Mouse (Mus musculus): ENCODE results near the gene Gm26992. TPM values are rescaled to one million over a fixed set of nuclear protein-coding genes. Genes with fewer than 3 reads are reported as not detected.

Gm26992 gene
- polyA plus RNA-seq (2014; fragmentation: Nextera tagmentation; extraction: Ambion mirVana): not detected in 2 replicates

- Histone ChIP-seq H3K36me3 (ENCODE audit: control insufficient read depth, insufficient read depth, low read length) (no peaks in the 10 kb centered on the region), H3K27ac (replicated peaks; ENCODE audit: low read depth, low read length) (no peak within 1 kb of the TSS), H3K27me3 (ENCODE audit: control insufficient read depth, insufficient read depth, low read length) (peaks cover 16% of the 10 kb centered on the region; the same call in 1 of the 2 replicates), H3K9ac (replicated peaks; ENCODE audit: low read length) (no peak within 1 kb of the TSS), H3K4me3 (replicated peaks; ENCODE audit: low read depth, low read length) (no peak within 1 kb of the TSS), H3K4me1 (ENCODE audit: control insufficient read depth, insufficient read depth, low read length) (no peaks in the 10 kb centered on the region), H3K4me2 (ENCODE audit: low read length) (no peak within 1 kb of the TSS), H3K9me3 (ENCODE audit: control insufficient read depth, low read length) (no peaks in the 10 kb centered on the region)
- WGBS: 86% methylated on average over 2 of the region's 2 CpGs
- DNase-seq: no peak
- ATAC-seq (ENCODE audit: low FRiP score, low TSS enrichment): no peak
These were observed at the start of gene Gm26992 for GRCm38 (mm10) chrX:103421710-103422109. TSS of gene Gm26992 (plus strand) at chrX:103422010.

- no peak overlapping the region for H3K9ac ChIP-seq (replicated peaks; ENCODE audit: low read length)
- peaks cover 10% of the 10 kb centered on the region; the same call in 1 of the 2 replicates for H3K27me3 ChIP-seq (ENCODE audit: control insufficient read depth, insufficient read depth, low read length)
- ATAC-seq (ENCODE audit: low FRiP score, low TSS enrichment): no peak
- no peaks in the 10 kb centered on the region for H3K36me3 ChIP-seq (ENCODE audit: control insufficient read depth, insufficient read depth, low read length)
- no peaks in the 10 kb centered on the region for H3K4me1 ChIP-seq (ENCODE audit: control insufficient read depth, insufficient read depth, low read length)
- H3K9me3 ChIP-seq (ENCODE audit: control insufficient read depth, low read length): no peaks in the 10 kb centered on the region
- WGBS: 59% methylated on average over 5 of the region's 5 CpGs
- peak; percentile 44 for DNase-seq
- H3K4me3 ChIP-seq (replicated peaks; ENCODE audit: low read depth, low read length): no peak overlapping the region
- no peak overlapping the region for H3K4me2 ChIP-seq (ENCODE audit: low read length)
- H3K27ac ChIP-seq (replicated peaks; ENCODE audit: low read depth, low read length): no peak overlapping the region
These were observed 47.6 kb upstream of the Gm26992 start for GRCm38 (mm10) chrX:103374250-103374649.

GRCm38 (mm10) chrX:103384528-103384927 is 37.3 kb upstream of the Gm26992 start:
- no peaks in the 10 kb centered on the region for H3K36me3 ChIP-seq (ENCODE audit: control insufficient read depth, insufficient read depth, low read length)
- WGBS: 79% methylated on average over 3 of the region's 3 CpGs
- H3K4me2 ChIP-seq (ENCODE audit: low read length): no peak overlapping the region
- H3K27ac ChIP-seq (replicated peaks; ENCODE audit: low read depth, low read length): no peak overlapping the region
- H3K4me3 ChIP-seq (replicated peaks; ENCODE audit: low read depth, low read length): no peak overlapping the region
- DNase-seq (peak; percentile 16), ATAC-seq (ENCODE audit: low FRiP score, low TSS enrichment) (no peak)
- H3K9me3 ChIP-seq (ENCODE audit: control insufficient read depth, low read length): no peaks in the 10 kb centered on the region
- H3K9ac ChIP-seq (replicated peaks; ENCODE audit: low read length): no peak overlapping the region
- H3K4me1 ChIP-seq (ENCODE audit: control insufficient read depth, insufficient read depth, low read length): no peaks in the 10 kb centered on the region
- H3K27me3 ChIP-seq (ENCODE audit: control insufficient read depth, insufficient read depth, low read length): 0 out of 2 replicates have a peak, but pooled peaks cover 4% of the 10 kb centered on the region

- H3K9me3 ChIP-seq (ENCODE audit: control insufficient read depth, low read length): no peaks in the 10 kb centered on the region
- WGBS: 91% methylated on average over 3 of the region's 3 CpGs
- H3K4me2 ChIP-seq (ENCODE audit: low read length): no peak overlapping the region
- no peaks in the 10 kb centered on the region for H3K36me3 ChIP-seq (ENCODE audit: control insufficient read depth, insufficient read depth, low read length)
- H3K27me3 ChIP-seq (ENCODE audit: control insufficient read depth, insufficient read depth, low read length): 0 out of 2 replicates have a peak, but pooled peaks cover 10% of the 10 kb centered on the region
- ATAC-seq (ENCODE audit: low FRiP score, low TSS enrichment) (no peak), DNase-seq (no peak)
- H3K27ac ChIP-seq (replicated peaks; ENCODE audit: low read depth, low read length): no peak overlapping the region
- H3K4me3 ChIP-seq (replicated peaks; ENCODE audit: low read depth, low read length): no peak overlapping the region
- H3K4me1 ChIP-seq (ENCODE audit: control insufficient read depth, insufficient read depth, low read length): no peaks in the 10 kb centered on the region
- no peak overlapping the region for H3K9ac ChIP-seq (replicated peaks; ENCODE audit: low read length)
These were observed 33.7 kb upstream of the Gm26992 start for GRCm38 (mm10) chrX:103388131-103388530.

GRCm38 (mm10) chrX:103393841-103394240 is 28.0 kb upstream of the Gm26992 start:
- Histone ChIP-seq H3K27me3 (ENCODE audit: control insufficient read depth, insufficient read depth, low read length) (peaks cover 11% of the 10 kb centered on the region), H3K9me3 (ENCODE audit: control insufficient read depth, low read length) (no peaks in the 10 kb centered on the region), H3K4me1 (ENCODE audit: control insufficient read depth, insufficient read depth, low read length) (no peaks in the 10 kb centered on the region), H3K27ac (replicated peaks; ENCODE audit: low read depth, low read length) (no peak overlapping the region), H3K4me3 (replicated peaks; ENCODE audit: low read depth, low read length) (no peak overlapping the region), H3K36me3 (ENCODE audit: control insufficient read depth, insufficient read depth, low read length) (no peaks in the 10 kb centered on the region), H3K4me2 (ENCODE audit: low read length) (no peak overlapping the region), H3K9ac (replicated peaks; ENCODE audit: low read length) (no peak overlapping the region)
- WGBS: 92% methylated on average over 1 of the region's 1 CpGs
- DNase-seq (no peak), ATAC-seq (ENCODE audit: low FRiP score, low TSS enrichment) (no peak)

GRCm38 (mm10) chrX:103405021-103405420 is 16.8 kb upstream of the Gm26992 start:
- DNase-seq: no peak
- ATAC-seq (ENCODE audit: low FRiP score, low TSS enrichment): 0 out of 2 replicates have a peak, but pooled peaks have one; percentile 40
- no peaks in the 10 kb centered on the region for H3K4me1 ChIP-seq (ENCODE audit: control insufficient read depth, insufficient read depth, low read length)
- H3K36me3 ChIP-seq (ENCODE audit: control insufficient read depth, insufficient read depth, low read length): no peaks in the 10 kb centered on the region
- no peak overlapping the region for H3K4me3 ChIP-seq (replicated peaks; ENCODE audit: low read depth, low read length)
- H3K27me3 ChIP-seq (ENCODE audit: control insufficient read depth, insufficient read depth, low read length): 0 out of 2 replicates have a peak, but pooled peaks cover 13% of the 10 kb centered on the region
- H3K27ac ChIP-seq (replicated peaks; ENCODE audit: low read depth, low read length): no peak overlapping the region
- H3K9me3 ChIP-seq (ENCODE audit: control insufficient read depth, low read length): no peaks in the 10 kb centered on the region
- H3K9ac ChIP-seq (replicated peaks; ENCODE audit: low read length): no peak overlapping the region
- no peak overlapping the region for H3K4me2 ChIP-seq (ENCODE audit: low read length)
- 41% methylated on average over 13 of the region's 13 CpGs for WGBS

- Histone ChIP-seq H3K9me3 (ENCODE audit: control insufficient read depth, low read length) (no peaks in the 10 kb centered on the region), H3K36me3 (ENCODE audit: control insufficient read depth, insufficient read depth, low read length) (no peaks in the 10 kb centered on the region), H3K9ac (replicated peaks; ENCODE audit: low read length) (no peak within 1 kb of the TSS), H3K4me3 (replicated peaks; ENCODE audit: low read depth, low read length) (no peak within 1 kb of the TSS), H3K4me1 (ENCODE audit: control insufficient read depth, insufficient read depth, low read length) (no peaks in the 10 kb centered on the region), H3K4me2 (ENCODE audit: low read length) (no peak within 1 kb of the TSS), H3K27ac (replicated peaks; ENCODE audit: low read depth, low read length) (no peak within 1 kb of the TSS), H3K27me3 (ENCODE audit: control insufficient read depth, insufficient read depth, low read length) (peaks cover 14% of the 10 kb centered on the region)
- DNase-seq (no peak), ATAC-seq (ENCODE audit: low FRiP score, low TSS enrichment) (no peak)
- 83% methylated on average over 5 of the region's 5 CpGs for WGBS
These were observed 7.6 kb upstream of the Gm26992 start, which contains the start of gene Tsx for GRCm38 (mm10) chrX:103414167-103414566. TSS of gene Tsx (plus strand) at chrX:103414467.

- Histone ChIP-seq H3K4me1 (ENCODE audit: control insufficient read depth, insufficient read depth, low read length) (no peaks in the 10 kb centered on the region), H3K9ac (replicated peaks; ENCODE audit: low read length) (no peak overlapping the region), H3K4me2 (ENCODE audit: low read length) (no peak overlapping the region), H3K9me3 (ENCODE audit: control insufficient read depth, low read length) (no peaks in the 10 kb centered on the region), H3K36me3 (ENCODE audit: control insufficient read depth, insufficient read depth, low read length) (no peaks in the 10 kb centered on the region), H3K4me3 (replicated peaks; ENCODE audit: low read depth, low read length) (no peak overlapping the region), H3K27ac (replicated peaks; ENCODE audit: low read depth, low read length) (no peak overlapping the region), H3K27me3 (ENCODE audit: control insufficient read depth, insufficient read depth, low read length) (peaks cover 16% of the 10 kb centered on the region; the same call in 1 of the 2 replicates)
- no peak for DNase-seq
- WGBS: 74% methylated on average over 7 of the region's 7 CpGs
- no peak for ATAC-seq (ENCODE audit: low FRiP score, low TSS enrichment)
These were observed 5.9 kb downstream of the Gm26992 start for GRCm38 (mm10) chrX:103427677-103428076.

GRCm38 (mm10) chrX:103432293-103432692 is 10.5 kb downstream of the Gm26992 start:
- ATAC-seq (ENCODE audit: low FRiP score, low TSS enrichment): no peak
- no peak overlapping the region for H3K4me2 ChIP-seq (ENCODE audit: low read length)
- no peaks in the 10 kb centered on the region for H3K9me3 ChIP-seq (ENCODE audit: control insufficient read depth, low read length)
- WGBS: 74% methylated on average over 7 of the region's 7 CpGs
- H3K4me1 ChIP-seq (ENCODE audit: control insufficient read depth, insufficient read depth, low read length): no peaks in the 10 kb centered on the region
- no peak overlapping the region for H3K27ac ChIP-seq (replicated peaks; ENCODE audit: low read depth, low read length)
- DNase-seq: no peak
- no peak overlapping the region for H3K4me3 ChIP-seq (replicated peaks; ENCODE audit: low read depth, low read length)
- no peaks in the 10 kb centered on the region for H3K36me3 ChIP-seq (ENCODE audit: control insufficient read depth, insufficient read depth, low read length)
- H3K27me3 ChIP-seq (ENCODE audit: control insufficient read depth, insufficient read depth, low read length): peaks cover 12% of the 10 kb centered on the region; the same call in 1 of the 2 replicates
- no peak overlapping the region for H3K9ac ChIP-seq (replicated peaks; ENCODE audit: low read length)
